Mouse (Mus musculus): ENCODE results near the gene Tmem131l. TPM values are rescaled to one million over a fixed set of nuclear protein-coding genes. Genes with fewer than 3 reads are reported as not detected.

Tmem131l gene
- total and polyA plus RNA-seq, 3 experiments, result 9.6 to 39.6 TPM; not detected in 1

DNA sequence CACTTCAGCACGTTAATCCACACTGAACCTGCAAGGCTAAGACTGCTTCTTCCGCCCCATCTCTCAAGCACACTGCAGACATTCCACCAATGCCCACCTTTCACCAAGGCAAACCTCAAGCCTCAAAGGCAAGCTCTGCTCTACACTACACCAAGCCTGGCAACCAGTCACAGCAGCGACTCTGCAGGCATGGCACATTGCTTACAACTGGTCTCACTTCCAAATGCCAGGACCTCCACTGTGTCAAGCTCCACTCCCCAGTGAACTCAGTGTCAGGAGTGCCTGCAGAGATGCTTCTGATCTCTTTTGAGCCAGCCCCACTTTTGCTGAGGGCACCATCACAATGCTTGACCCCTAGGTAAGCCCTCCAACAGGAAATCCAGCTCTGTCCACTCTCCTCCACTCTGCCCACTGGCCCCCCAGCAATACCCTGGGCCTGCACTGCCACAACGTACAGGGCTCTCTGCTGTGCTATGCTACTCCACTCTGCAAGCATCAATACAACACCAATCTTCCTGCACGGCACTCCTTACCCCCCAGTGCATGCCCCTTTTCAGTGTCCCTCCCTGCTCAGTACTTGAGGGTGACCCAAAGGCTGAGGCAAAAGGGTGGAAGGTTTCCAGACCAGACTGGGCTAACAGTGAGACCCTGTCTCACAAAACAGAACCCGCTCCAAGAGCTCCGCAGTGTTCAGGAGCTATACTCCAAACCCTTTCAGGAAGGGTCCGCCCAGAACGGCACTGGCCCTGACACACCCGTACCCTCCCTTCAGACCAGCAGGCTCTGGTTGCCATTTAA lies 6.8 kb downstream of the Tmem131l start:
- Histone ChIP-seq H3K9me3 (replicated peaks; ENCODE audit: insufficient read depth, low read length) (no peaks in the 10 kb centered on the region), H3K4me1 (ENCODE audit: control insufficient read depth in 1 of 2, insufficient read depth in 2 of 2, low read length in 2 of 2) (peaks cover 17 to 29% of the 10 kb centered on the region in 2 experiments), H3K9ac (ENCODE audit: control insufficient read depth, low read depth, low read length, poor library complexity, severe bottlenecking) (no peak overlapping the region), H3K27ac (ENCODE audit: control insufficient read depth, low read depth, low read length) (no peak overlapping the region), H3K4me3 (ENCODE audit: control insufficient read depth in 1 of 2, insufficient read depth in 1 of 2, low read depth in 2 of 2, low read length in 2 of 2) (no peak overlapping the region), H3K79me2 (ENCODE audit: control insufficient read depth, insufficient read depth, low read length, poor library complexity) (peaks cover 33% of the 10 kb centered on the region), H3K27me3 (ENCODE audit: control insufficient read depth in 1 of 2, insufficient read depth in 2 of 2, low read length in 2 of 2) (no peaks in the 10 kb centered on the region), H3K36me3 (ENCODE audit: control insufficient read depth in 1 of 2, insufficient read depth in 2 of 2, low read length in 2 of 2) (peaks cover 2 to 36% of the 10 kb centered on the region in 2 experiments; a peak in 3 of 4 replicates)
- DNase-seq (ENCODE audit: low read depth, low spot score), result no peak
- no peak for TF ChIP-seq MAZ (IDR thresholded peaks at IDR 0.05; ENCODE audit: low read depth, low read length)
- no peak for TF ChIP-seq GATA1 (IDR thresholded peaks at IDR 0.05; ENCODE audit: low read depth, low read length)
- no peak for TF ChIP-seq KAT2A (conservative IDR thresholded peaks at IDR 0.05; ENCODE audit: low read depth, low read length)
- no peak for TF ChIP-seq HCFC1 (IDR thresholded peaks at IDR 0.05; ENCODE audit: low read depth, low read length)
- TF ChIP-seq MYC (IDR thresholded peaks at IDR 0.05; ENCODE audit: low read depth, low read length), result no peak
- TF ChIP-seq POLR2AphosphoS5 (IDR thresholded peaks at IDR 0.05; ENCODE audit: borderline replicate concordance, low read depth, low read length), result no peak
- no peak for TF ChIP-seq UBTF (IDR thresholded peaks at IDR 0.05; ENCODE audit: borderline replicate concordance, insufficient read depth, low read depth, low read length)
- TF ChIP-seq JUND (IDR thresholded peaks at IDR 0.05; ENCODE audit: low read depth, low read length), result no peak
- no peak for TF ChIP-seq POLR2AphosphoS2 (IDR thresholded peaks at IDR 0.05; ENCODE audit: low read length)
- no peak for TF ChIP-seq EP300 (IDR thresholded peaks at IDR 0.05; ENCODE audit: low read depth in 1 of 2, low read length in 2 of 2)
- no peak for TF ChIP-seq TAL1 (IDR thresholded peaks at IDR 0.05; ENCODE audit: low read length)
- no peak for TF ChIP-seq RAD21 (IDR thresholded peaks at IDR 0.05; ENCODE audit: low read depth, low read length)
- no peak for TF ChIP-seq TBP (IDR thresholded peaks at IDR 0.05; ENCODE audit: low read depth, low read length)
- no peak for TF ChIP-seq NELFE (IDR thresholded peaks at IDR 0.05; ENCODE audit: low read depth, low read length)
- no peak for TF ChIP-seq POLR2A (IDR thresholded peaks at IDR 0.05; ENCODE audit: control insufficient read depth in 1 of 2, insufficient read depth in 1 of 2, low read depth in 1 of 2, low read length in 2 of 2, poor library complexity in 1 of 2)
- no peak for TF ChIP-seq TCF12 (IDR thresholded peaks at IDR 0.05; ENCODE audit: low read depth, low read length)
- no peak for TF ChIP-seq GABPA (IDR thresholded peaks at IDR 0.05; ENCODE audit: low read depth, low read length)
- no peak for TF ChIP-seq E2F4 (IDR thresholded peaks at IDR 0.05; ENCODE audit: borderline replicate concordance, low read depth, low read length)

DNA sequence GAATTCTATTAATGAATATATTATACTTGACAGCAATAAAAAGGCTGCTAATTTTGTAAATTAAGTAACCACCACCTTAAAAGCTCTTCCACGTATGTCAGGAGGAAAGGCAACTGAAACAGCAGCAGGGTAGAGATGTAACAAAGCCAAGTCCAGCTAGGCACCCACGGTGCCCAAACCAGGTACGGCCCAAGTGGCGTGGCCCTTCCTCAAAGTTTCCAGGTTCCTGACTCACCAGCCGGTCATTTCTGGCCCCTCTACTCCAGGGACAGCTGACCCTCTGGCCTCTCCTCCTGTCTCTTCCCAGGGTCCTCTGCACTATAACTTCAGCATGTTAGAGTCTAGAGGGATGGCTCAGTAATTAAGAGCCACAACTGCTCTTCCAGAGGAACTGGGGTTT lies 7.6 kb downstream of the Tmem131l start:
- Histone ChIP-seq H3K4me1 (ENCODE audit: control insufficient read depth in 1 of 2, insufficient read depth in 2 of 2, low read length in 2 of 2) (peaks cover 14 to 25% of the 10 kb centered on the region in 2 experiments), H3K9me3 (replicated peaks; ENCODE audit: insufficient read depth, low read length) (no peaks in the 10 kb centered on the region), H3K36me3 (ENCODE audit: control insufficient read depth in 1 of 2, insufficient read depth in 2 of 2, low read length in 2 of 2) (peaks cover 2 to 32% of the 10 kb centered on the region in 2 experiments; a peak in 3 of 4 replicates), H3K4me3 (ENCODE audit: control insufficient read depth in 1 of 2, insufficient read depth in 1 of 2, low read depth in 2 of 2, low read length in 2 of 2) (no peak overlapping the region), H3K27ac (ENCODE audit: control insufficient read depth, low read depth, low read length) (no peak overlapping the region), H3K27me3 (ENCODE audit: control insufficient read depth in 1 of 2, insufficient read depth in 2 of 2, low read length in 2 of 2) (no peaks in the 10 kb centered on the region), H3K79me2 (ENCODE audit: control insufficient read depth, insufficient read depth, low read length, poor library complexity) (peaks cover 28% of the 10 kb centered on the region), H3K9ac (ENCODE audit: control insufficient read depth, low read depth, low read length, poor library complexity, severe bottlenecking) (no peak overlapping the region)
- TF ChIP-seq TCF12 (IDR thresholded peaks at IDR 0.05; ENCODE audit: low read depth, low read length) (no peak), E2F4 (IDR thresholded peaks at IDR 0.05; ENCODE audit: borderline replicate concordance, low read depth, low read length) (no peak), MAFK (IDR thresholded peaks at IDR 0.05; ENCODE audit: borderline replicate concordance, low read depth, low read length) (no peak), MXI1 (IDR thresholded peaks at IDR 0.05; ENCODE audit: low read depth, low read length) (no peak), MYC (IDR thresholded peaks at IDR 0.05; ENCODE audit: low read depth, low read length) (no peak), NELFE (IDR thresholded peaks at IDR 0.05; ENCODE audit: low read depth, low read length) (no peak), ZMIZ1 (IDR thresholded peaks at IDR 0.05; ENCODE audit: low read depth, low read length) (no peak), MAX (IDR thresholded peaks at IDR 0.05; ENCODE audit: low read length) (no peak), BHLHE40 (IDR thresholded peaks at IDR 0.05; ENCODE audit: borderline replicate concordance, low read depth, low read length) (no peak), MEF2A (IDR thresholded peaks at IDR 0.05; ENCODE audit: extremely low read depth, insufficient replicate concordance, low read depth, low read length, poor library complexity, severe bottlenecking) (no peak), UBTF (IDR thresholded peaks at IDR 0.05; ENCODE audit: borderline replicate concordance, insufficient read depth, low read depth, low read length) (no peak), USF2 (IDR thresholded peaks at IDR 0.05; ENCODE audit: borderline replicate concordance in 1 of 2, insufficient read depth in 1 of 2, low read depth in 1 of 2, low read length in 2 of 2) (no peak), TBP (IDR thresholded peaks at IDR 0.05; ENCODE audit: low read depth, low read length) (no peak), POLR2A (IDR thresholded peaks at IDR 0.05; ENCODE audit: control insufficient read depth in 1 of 2, insufficient read depth in 1 of 2, low read depth in 1 of 2, low read length in 2 of 2, poor library complexity in 1 of 2) (no peak), NRF1 (IDR thresholded peaks at IDR 0.05; ENCODE audit: insufficient read depth, low read depth, low read length, poor library complexity, severe bottlenecking) (no peak), ZNF384 (IDR thresholded peaks at IDR 0.05; ENCODE audit: low read depth, low read length) (no peak), MYB (IDR thresholded peaks at IDR 0.05; ENCODE audit: low read depth, low read length) (no peak)
- DNase-seq (ENCODE audit: low read depth, low spot score), result no peak

Data from MEL (cell line).